Mouse (Mus musculus): ENCODE data around the gene Med15.
A peak's percentile ranks its signal among the peaks of the same experiment; 100 is the strongest.
"Not testable (repeated sequence)": the region's sequence is repeated elsewhere in the genome, so short reads cannot be mapped to it uniquely, and the experiment has no call there.

The Med15 gene

GRCm38 (mm10) chr16:17617922-17618565 lies 114.6 kb downstream of the Med15 start:
- DNase-seq (ENCODE audit: low spot score): peak; percentile 61

GRCm38 (mm10) chr16:17616212-17616611 lies 116.5 kb downstream of the Med15 start:
- no peak for DNase-seq (ENCODE audit: low spot score)

GRCm38 (mm10) chr16:17614740-17615139 lies 118.0 kb downstream of the Med15 start:
- not testable (repeated sequence) for DNase-seq (ENCODE audit: low spot score)

GRCm38 (mm10) chr16:17611383-17611782 lies 121.3 kb downstream of the Med15 start:
- DNase-seq (ENCODE audit: low spot score): no peak

- no peak for DNase-seq (ENCODE audit: low spot score)
These were observed 127.0 kb downstream of the Med15 start for GRCm38 (mm10) chr16:17605684-17606083.

GRCm38 (mm10) chr16:17604941-17605340 lies 127.8 kb downstream of the Med15 start:
- no peak for DNase-seq (ENCODE audit: low spot score)

All from c-Kit-positive CD71-positive TER-119-positive erythroid progenitor cells, embryonic 14.5 days (primary cell).